Mouse (Mus musculus): ENCODE results near the gene Mdc1. TPM values are rescaled to one million over a fixed set of nuclear protein-coding genes. Genes with fewer than 3 reads are reported as not detected.

Mdc1 gene
- total RNA-seq (2018; cell fraction: chromatin; rRNA removed): 10 to 100 TPM in 23 of 26 experiments, 1 to 10 TPM in 3; 7.4 to 51.1 (median 30.4) TPM
- total RNA-seq (2018; cell fraction: cytosol; rRNA removed): 10 to 100 TPM; 10.2 to 24.5 (median 18.6) TPM
- total RNA-seq (2018; cell fraction: nucleus; rRNA removed): 10 to 100 TPM in 23 of 26 experiments, 1 to 10 TPM in 3; 9.1 to 73.1 (median 23.0) TPM
- 12.5 to 32.8 TPM (median 22.9 TPM) in 3 replicates for polyA plus RNA-seq (2018)

DNA sequence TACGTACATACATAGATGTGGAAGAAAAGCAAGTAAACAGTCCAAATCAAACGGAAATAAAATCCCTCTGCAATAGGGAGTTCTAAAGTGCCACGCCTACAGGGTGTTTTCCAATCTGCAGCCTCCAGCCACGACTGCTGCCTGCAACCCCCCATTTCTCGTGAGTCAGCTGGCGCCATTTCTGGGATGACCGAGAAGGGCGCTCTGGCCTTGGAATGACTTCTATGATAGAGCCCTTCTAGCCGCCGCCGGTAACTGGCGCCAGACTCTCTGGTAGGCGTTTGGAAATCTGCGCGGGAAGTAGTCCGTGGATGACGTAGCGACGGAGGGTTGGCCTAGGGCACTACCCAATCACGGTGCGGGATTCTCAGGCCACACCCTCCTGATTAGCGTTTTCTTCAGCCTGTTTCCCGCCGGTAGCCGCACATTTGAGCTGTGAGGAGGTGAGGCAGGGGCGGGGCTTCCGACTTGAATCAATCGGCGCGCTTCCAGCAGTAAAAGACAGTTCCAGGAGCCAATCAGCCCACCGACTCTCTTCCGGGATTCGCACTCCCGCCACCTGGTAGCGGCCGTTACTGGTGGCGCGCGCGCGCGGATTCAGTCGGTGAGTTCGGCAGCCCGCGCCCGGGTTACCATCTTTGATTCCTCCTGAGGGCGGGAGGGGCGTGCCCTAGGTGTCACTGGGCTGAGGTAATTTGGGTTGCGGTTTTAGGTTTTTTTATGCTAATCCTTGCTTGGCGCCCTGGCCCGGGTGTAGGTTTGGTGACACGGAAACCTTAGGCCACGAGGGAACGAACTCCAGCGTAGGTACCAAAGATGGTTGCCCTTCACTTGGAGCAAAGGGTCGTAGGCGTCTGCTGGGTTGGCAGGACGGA lies at the start of gene Mdc1:
Gene Mdc1, plus strand, starts transcription at position 440 of the 875 bp plus-strand sequence.
- peaks cover 37% of the 10 kb centered on the region for H3K79me2 ChIP-seq (ENCODE audit: inconsistent target)
- WGBS (ENCODE audit: missing documents): under 1% methylated on average over 50 of the region's 59 CpGs
- peak within 1 kb of the TSS; percentile 74 for H3K4me3 ChIP-seq (ENCODE audit: inconsistent target)
- H3K27ac ChIP-seq: peak within 1 kb of the TSS; percentile 73
- peaks cover 13% of the 10 kb centered on the region for H3K36me3 ChIP-seq (ENCODE audit: inconsistent target)

DNA sequence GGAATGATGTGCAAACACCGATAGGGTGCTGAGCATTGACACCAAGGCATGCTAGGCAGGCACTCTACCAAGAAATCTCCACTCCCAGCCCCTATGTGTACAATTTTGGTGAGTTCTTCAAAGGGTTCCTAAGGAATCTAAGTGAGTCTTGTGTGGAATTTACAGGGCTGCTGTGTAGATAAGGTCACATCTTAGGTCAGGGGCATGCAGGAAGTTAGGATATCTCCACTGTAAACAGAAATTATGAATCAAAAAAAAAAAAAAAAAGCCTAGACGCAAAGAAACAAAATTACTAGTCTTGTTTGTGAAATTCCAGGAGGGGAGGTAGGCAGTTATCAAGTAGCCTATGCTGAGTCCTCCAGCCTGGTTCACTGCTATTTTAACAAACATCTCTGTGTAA lies 48.5 kb upstream of the Mdc1 start:
- WGBS (ENCODE audit: missing documents): 91% methylated on average over 2 of the region's 2 CpGs
- H3K79me2 ChIP-seq (ENCODE audit: inconsistent target): no peaks in the 10 kb centered on the region
- no peak overlapping the region for H3K27ac ChIP-seq

DNA sequence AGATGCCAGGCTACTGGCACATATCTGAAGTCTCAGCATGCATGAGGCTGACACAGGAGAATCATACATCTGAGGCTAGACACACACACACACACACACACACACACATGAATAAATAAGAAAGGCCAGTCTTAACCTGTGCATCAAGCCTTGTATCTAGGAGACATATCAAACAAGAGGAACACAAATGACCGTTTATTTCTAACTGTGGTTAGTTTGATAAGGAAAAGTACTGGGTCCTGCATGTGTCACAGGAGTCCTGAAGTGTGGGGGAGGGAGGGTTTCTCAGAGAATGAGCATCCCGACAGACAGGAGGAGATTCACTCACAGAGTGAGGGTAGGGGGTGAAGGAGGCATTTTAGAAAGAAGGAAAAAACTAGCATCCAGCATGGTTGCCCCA lies 46.2 kb upstream of the Mdc1 start:
- Histone ChIP-seq H3K27ac (no peak overlapping the region), H3K79me2 (ENCODE audit: inconsistent target) (no peaks in the 10 kb centered on the region), H3K36me3 (ENCODE audit: inconsistent target) (no peaks in the 10 kb centered on the region), H3K4me3 (ENCODE audit: inconsistent target) (no peak overlapping the region)
- 60% methylated on average over 2 of the region's 2 CpGs for WGBS (ENCODE audit: missing documents)

More for the DNA sequence above, 48.5 kb upstream of the Mdc1 start:
- no peak overlapping the region for H3K4me3 ChIP-seq (ENCODE audit: inconsistent target)
- H3K36me3 ChIP-seq (ENCODE audit: inconsistent target): no peaks in the 10 kb centered on the region

DNA sequence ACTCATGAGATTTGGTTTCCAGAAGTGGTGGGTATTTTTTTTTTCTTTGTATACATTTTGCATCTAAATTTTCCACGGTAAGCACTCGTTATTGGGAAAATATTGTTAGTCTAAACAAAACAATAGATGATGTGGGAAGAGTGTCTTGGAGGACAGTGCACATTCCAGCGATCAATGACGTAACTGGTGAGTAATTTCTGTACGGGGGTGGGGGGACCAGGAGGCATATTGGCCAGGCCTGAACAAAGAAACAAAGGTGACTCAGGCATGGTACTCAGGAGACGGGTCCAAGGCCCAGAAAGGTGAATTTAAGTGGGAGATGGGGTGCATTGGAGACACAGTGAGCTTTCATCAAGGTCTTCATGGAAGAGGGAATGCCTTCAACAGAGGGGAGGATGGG lies 45.7 kb upstream of the Mdc1 start:
- H3K4me3 ChIP-seq (ENCODE audit: inconsistent target): no peak overlapping the region
- H3K36me3 ChIP-seq (ENCODE audit: inconsistent target): no peaks in the 10 kb centered on the region
- no peak overlapping the region for H3K27ac ChIP-seq
- H3K79me2 ChIP-seq (ENCODE audit: inconsistent target): no peaks in the 10 kb centered on the region
- WGBS (ENCODE audit: missing documents): 97% methylated on average over 6 of the region's 6 CpGs

DNA sequence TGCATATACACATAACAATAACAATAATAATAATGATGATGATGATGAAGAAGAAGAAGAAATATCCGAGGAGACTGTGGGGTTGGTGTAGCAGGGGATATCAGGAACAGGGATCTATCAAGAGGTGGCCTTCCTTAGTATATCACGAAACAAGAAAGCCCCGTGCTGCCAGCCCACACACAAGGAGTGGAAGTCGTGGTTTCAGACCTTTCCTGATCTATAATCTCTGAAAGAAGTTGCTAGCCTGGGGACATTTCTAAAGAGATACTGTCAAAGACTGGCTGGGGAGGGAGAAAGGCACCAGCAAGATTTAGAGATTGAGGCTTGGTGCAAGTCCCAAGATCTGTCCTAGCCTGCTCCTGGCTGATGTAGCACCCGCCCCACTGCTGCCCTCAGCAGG lies 44.5 kb upstream of the Mdc1 start:
- Histone ChIP-seq H3K27ac (no peak overlapping the region), H3K79me2 (ENCODE audit: inconsistent target) (no peaks in the 10 kb centered on the region), H3K36me3 (ENCODE audit: inconsistent target) (no peaks in the 10 kb centered on the region), H3K4me3 (ENCODE audit: inconsistent target) (no peak overlapping the region)
- WGBS (ENCODE audit: missing documents): 56% methylated on average over 5 of the region's 5 CpGs

DNA sequence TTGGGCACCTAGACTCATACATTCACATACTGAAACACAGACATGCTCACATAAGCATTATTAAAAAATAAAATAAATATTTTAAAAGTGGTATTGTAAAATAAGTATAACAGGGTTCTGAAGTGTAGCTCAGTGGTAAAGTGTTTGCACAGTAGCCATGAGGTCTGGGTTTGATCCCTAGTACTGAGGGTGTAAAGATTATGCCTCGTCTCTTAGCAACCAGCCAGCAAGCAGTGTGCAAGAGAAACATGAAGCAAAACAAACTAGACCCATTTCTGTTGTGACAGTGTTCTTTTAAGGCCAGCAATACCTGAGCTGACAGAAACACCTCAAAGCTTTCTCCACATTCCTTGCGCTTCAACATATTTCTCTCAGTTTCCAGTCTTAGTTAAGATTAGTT lies 40.4 kb upstream of the Mdc1 start:
- Histone ChIP-seq H3K4me3 (ENCODE audit: inconsistent target) (no peak overlapping the region), H3K36me3 (ENCODE audit: inconsistent target) (no peaks in the 10 kb centered on the region), H3K27ac (no peak overlapping the region), H3K79me2 (ENCODE audit: inconsistent target) (no peaks in the 10 kb centered on the region)
- WGBS (ENCODE audit: missing documents): 97% methylated on average over 2 of the region's 2 CpGs

DNA sequence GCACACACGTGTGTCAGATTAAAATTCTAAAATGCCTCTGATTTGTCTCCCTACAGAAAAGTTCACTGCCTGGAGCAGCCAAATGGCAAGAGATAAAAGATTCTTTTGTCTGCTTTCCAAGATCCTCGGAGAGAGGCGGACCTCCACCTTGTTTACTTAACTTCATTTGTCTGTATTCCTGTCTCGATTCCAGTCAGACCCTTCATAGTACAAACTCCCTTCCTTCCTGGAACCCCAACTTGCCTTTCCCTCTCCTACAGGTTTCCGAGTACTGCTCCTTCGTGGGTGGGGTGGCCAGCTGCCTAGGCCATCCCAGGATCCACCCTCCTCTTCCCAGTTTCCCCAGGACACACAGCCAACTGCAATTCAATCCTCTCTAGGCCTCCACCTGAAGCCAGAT lies 38.3 kb upstream of the Mdc1 start:
- no peaks in the 10 kb centered on the region for H3K36me3 ChIP-seq (ENCODE audit: inconsistent target)
- WGBS (ENCODE audit: missing documents): 89% methylated on average over 6 of the region's 6 CpGs
- H3K27ac ChIP-seq: no peak overlapping the region
- H3K79me2 ChIP-seq (ENCODE audit: inconsistent target): no peaks in the 10 kb centered on the region
- H3K4me3 ChIP-seq (ENCODE audit: inconsistent target): no peak overlapping the region

DNA sequence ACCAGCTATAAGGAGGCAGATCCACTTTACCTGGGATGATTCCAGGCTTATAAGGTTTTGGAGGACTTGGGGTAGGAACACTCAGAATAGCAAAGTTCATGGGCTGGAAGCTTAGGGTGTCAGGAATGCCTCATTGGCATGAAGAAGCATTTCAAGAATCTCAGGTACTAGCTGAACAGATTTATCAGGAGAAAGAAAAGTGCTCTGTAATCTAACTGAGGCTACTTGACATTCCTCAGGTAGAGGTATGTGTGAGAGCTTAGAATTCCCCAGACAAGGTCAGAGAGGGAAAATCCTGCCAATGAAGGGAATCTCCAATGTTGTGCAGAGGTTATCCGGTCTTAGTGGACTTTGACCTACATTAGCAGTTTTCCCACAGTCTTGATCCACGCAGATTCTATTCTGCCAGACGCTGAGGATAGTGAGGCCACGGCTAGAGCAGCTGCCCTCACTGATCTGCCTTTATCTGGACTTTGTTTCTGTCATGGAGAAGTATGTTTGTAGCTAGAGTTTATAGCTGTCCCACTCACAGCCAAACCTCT lies 37.4 kb upstream of the Mdc1 start:
- WGBS (ENCODE audit: missing documents): 96% methylated on average over 4 of the region's 4 CpGs
- Histone ChIP-seq H3K27ac (no peak overlapping the region), H3K36me3 (ENCODE audit: inconsistent target) (no peaks in the 10 kb centered on the region), H3K4me3 (ENCODE audit: inconsistent target) (no peak overlapping the region), H3K79me2 (ENCODE audit: inconsistent target) (no peaks in the 10 kb centered on the region)

DNA sequence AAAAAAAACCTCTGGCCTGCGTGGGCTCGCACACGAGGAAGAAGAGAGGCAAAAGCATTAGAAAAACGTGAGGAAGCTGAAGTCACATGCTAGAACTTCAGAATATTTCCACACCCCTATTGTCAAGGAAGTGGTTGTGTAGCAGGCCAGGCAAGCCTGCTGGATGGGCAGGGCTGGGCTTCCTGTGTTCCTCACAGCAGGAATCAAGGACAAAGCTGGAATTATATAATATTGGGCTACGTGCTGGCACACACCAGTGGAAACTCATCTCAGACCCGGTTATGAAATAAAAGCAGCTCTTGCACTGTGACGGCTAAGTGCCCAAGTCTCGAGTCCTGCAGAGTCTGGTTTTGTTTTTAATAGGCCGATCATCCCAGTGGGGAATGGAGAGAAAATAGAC lies 33.2 kb upstream of the Mdc1 start:
- H3K79me2 ChIP-seq (ENCODE audit: inconsistent target): no peaks in the 10 kb centered on the region
- H3K4me3 ChIP-seq (ENCODE audit: inconsistent target): no peak overlapping the region
- WGBS (ENCODE audit: missing documents): 37% methylated on average over 9 of the region's 9 CpGs
- peak overlapping the region; percentile 25; the same call in 1 of the 2 replicates for H3K27ac ChIP-seq
- no peaks in the 10 kb centered on the region for H3K36me3 ChIP-seq (ENCODE audit: inconsistent target)

DNA sequence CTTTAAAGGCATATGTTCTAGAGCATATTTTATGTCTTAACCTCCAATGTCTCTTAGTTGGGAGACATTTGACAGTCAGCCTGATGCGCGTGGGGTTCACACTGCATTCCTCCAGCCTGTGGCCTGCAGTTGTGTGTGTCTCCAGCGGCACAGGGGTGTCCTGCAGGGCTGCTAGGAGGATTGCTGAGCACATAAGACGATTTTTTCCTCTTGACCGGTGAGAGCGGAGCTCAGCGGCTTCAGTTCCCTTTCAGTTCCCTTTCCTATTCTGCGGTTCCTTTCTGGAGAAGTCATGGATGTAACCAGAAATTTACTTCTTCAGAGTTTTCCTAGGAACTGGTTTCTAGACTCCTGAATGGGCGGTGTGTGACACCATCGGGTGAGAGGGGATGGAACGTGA lies 31.9 kb upstream of the Mdc1 start:
- WGBS (ENCODE audit: missing documents): 68% methylated on average over 11 of the region's 11 CpGs
- no peak overlapping the region for H3K27ac ChIP-seq

DNA sequence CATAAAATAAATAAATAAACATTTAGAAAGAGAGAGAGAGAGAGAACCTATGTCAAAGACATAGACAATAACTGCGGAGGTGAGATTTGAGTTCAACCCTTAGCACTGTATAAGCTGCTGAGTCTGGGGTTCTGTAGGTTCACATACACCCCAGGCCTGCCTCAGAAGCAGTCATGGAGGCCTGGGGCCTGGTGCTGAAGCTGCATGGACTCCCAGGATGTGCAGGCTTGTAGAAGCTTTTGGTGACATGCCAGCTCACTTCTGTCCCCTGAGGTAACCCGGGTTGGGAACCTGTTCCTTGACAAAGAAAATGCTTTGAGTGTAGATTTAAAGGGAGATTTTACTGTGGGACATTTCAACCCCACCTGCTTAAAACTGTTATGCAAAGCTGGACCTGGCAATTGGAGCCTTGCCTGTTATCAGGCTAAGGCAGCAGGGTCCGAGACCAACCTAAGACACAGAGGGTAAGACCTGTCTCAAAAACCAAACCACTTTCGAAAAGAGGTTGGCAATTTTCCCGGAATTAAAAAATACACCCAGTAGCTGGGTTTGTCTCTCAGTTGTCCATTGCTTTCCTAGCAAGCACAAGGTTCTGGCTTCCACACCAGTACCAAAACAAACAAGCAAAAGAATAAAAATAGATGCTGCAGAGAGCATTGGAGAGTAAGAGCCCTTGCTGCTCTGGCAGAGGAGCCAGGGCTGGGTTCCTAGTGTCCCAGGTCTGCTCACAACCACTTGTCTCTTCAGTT lies 30.2 kb upstream of the Mdc1 start:
- WGBS (ENCODE audit: missing documents): 54% methylated on average over 5 of the region's 5 CpGs
- Histone ChIP-seq H3K27ac (no peak overlapping the region), H3K79me2 (ENCODE audit: inconsistent target) (no peaks in the 10 kb centered on the region), H3K36me3 (ENCODE audit: inconsistent target) (no peaks in the 10 kb centered on the region), H3K4me3 (ENCODE audit: inconsistent target) (no peak overlapping the region)

More for the DNA sequence above, 31.9 kb upstream of the Mdc1 start:
- H3K4me3 ChIP-seq (ENCODE audit: inconsistent target): no peak overlapping the region
- H3K79me2 ChIP-seq (ENCODE audit: inconsistent target): no peaks in the 10 kb centered on the region
- no peaks in the 10 kb centered on the region for H3K36me3 ChIP-seq (ENCODE audit: inconsistent target)

DNA sequence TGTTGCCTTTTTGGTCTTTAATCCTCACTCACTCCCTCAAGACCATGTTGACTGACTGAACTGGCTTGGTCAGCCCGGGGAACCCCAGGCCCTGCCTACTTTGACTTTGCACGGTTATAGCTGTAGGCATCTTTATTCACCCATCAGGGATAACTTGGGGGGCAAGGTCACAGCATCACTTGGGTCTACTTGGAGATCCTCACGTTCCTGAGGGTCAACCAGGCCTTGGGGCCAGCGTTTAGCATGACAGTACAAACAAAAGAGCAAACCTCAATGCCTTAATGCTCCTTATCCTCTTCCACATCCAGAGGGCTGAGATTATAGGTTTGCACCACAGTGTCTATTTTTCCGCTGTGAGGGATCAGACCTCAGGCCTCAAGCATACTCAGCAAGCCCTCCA lies 29.0 kb upstream of the Mdc1 start:
- H3K27ac ChIP-seq: peak overlapping the region; percentile 86
- no peaks in the 10 kb centered on the region for H3K36me3 ChIP-seq (ENCODE audit: inconsistent target)
- no peak overlapping the region for H3K4me3 ChIP-seq (ENCODE audit: inconsistent target)
- 92% methylated on average over 5 of the region's 5 CpGs for WGBS (ENCODE audit: missing documents)
- no peaks in the 10 kb centered on the region for H3K79me2 ChIP-seq (ENCODE audit: inconsistent target)

DNA sequence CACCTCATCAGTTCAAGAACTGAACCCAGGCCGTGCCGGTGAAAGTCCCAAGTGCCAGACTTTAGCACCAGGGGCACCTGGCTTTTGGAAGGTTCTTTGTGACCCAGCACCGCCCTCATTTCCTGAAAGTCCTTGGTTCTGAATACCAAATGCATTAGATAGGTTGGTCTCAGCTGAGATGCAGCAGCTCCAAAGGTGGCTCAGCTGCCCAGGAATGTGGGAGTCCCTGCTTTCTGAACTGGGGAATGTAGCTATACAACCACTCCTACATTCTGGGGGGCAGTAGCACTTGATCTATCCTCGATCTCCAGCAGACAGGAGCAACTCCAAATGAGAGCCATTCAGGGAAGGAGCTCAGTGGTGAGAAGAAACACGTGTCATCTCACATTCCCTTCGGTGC lies 28.6 kb upstream of the Mdc1 start:
- Histone ChIP-seq H3K79me2 (ENCODE audit: inconsistent target) (no peaks in the 10 kb centered on the region), H3K27ac (peak overlapping the region; percentile 86), H3K36me3 (ENCODE audit: inconsistent target) (no peaks in the 10 kb centered on the region), H3K4me3 (ENCODE audit: inconsistent target) (no peak overlapping the region)
- WGBS (ENCODE audit: missing documents): 58% methylated on average over 6 of the region's 6 CpGs

DNA sequence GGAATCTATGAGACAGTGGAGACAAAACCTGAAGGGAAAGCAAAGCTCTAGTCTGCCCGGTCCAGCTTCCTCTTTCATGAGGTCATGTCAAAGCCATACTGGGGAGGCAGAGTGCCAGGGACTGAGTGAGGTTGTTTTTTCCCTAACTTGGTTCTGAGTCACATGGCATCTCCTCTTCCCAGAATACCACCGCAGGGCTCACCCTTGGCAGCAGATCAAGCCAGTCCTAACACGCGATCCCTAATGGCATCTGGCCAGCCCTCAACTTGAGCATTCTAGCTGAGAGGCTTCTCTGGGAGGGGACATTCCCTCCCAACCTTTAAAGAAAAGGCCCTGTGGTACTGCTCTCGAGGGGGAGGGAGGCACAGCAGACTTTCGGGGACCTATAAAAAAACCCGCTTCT lies 28.1 kb upstream of the Mdc1 start:
- 7% methylated on average over 7 of the region's 7 CpGs for WGBS (ENCODE audit: missing documents)
- Histone ChIP-seq H3K27ac (peak overlapping the region; percentile 86), H3K79me2 (ENCODE audit: inconsistent target) (no peaks in the 10 kb centered on the region), H3K4me3 (ENCODE audit: inconsistent target) (no peak overlapping the region), H3K36me3 (ENCODE audit: inconsistent target) (no peaks in the 10 kb centered on the region)
